Mouse (Mus musculus) midbrain, embryonic 15.5 days (tissue): Measurements from ENCODE around the gene Slc9a2. TPM values are rescaled to one million over a fixed set of nuclear protein-coding genes. Genes with fewer than 3 reads are reported as not detected.

Experiments
- ATAC-seq: fragments of 200-750 bp; cut with Nextera tagmentation; replicated peaks from 2 replicates; pipeline ENCODE4 v1.8.0; 2017; ENCODE audit warnings: moderate TSS enrichment
- H3K27ac ChIP-seq: fragments of 300-500 bp; sonication (generic); 2 replicates; pipeline ENCODE4 v1.5.1; 2015; ENCODE audit warnings: mild to moderate bottlenecking, inconsistent platforms
- H3K27me3 ChIP-seq: fragments of 300-500 bp; sonication (generic); replicated peaks from 2 replicates; pipeline ENCODE4 v1.6.1; 2015; ENCODE audit warnings: inconsistent platforms
- H3K36me3 ChIP-seq: fragments of 300-500 bp; sonication (generic); replicated peaks from 2 replicates; pipeline ENCODE4 v1.6.1; 2015; ENCODE audit warnings: inconsistent platforms
- H3K4me1 ChIP-seq: fragments of 300-500 bp; sonication (generic); 2 replicates; pipeline ENCODE4 v1.6.1; 2015; ENCODE audit warnings: inconsistent platforms
- H3K4me2 ChIP-seq: fragments of 300-500 bp; sonication (generic); 2 replicates; pipeline ENCODE4 v1.6.1; 2015; ENCODE audit warnings: inconsistent platforms, mild to moderate bottlenecking, moderate library complexity
- H3K4me3 ChIP-seq: fragments of 300-500 bp; sonication (generic); 2 replicates; pipeline ENCODE4 v1.5.1; 2015; ENCODE audit warnings: mild to moderate bottlenecking, inconsistent platforms
- H3K9ac ChIP-seq: fragments of 300-500 bp; sonication (generic); 2 replicates; pipeline ENCODE4 v1.6.1; 2015; ENCODE audit warnings: mild to moderate bottlenecking, inconsistent platforms
- H3K9me3 ChIP-seq: fragments of 300-500 bp; sonication (generic); 2 replicates; pipeline ENCODE4 v1.6.1; 2016; ENCODE audit warnings: inconsistent platforms
- WGBS: fragments of 180-500 bp; shearing (Covaris S2); methylation state at CpG from one replicate; pipeline ENCODE4 v1.1.7; 2015; ENCODE audit warnings: mixed read lengths; 5-methylcytosine and 5-hydroxymethylcytosine counted together
- polyA plus RNA-seq: library from polyadenylated mRNA; unstranded; fragments of >200 nt; fragmentation: Nextera tagmentation; extraction: Ambion mirVana; gene quantifications from 2 replicates; pipeline ENCODE4 v1.2.1, GENCODE M21; 2015

The Slc9a2 gene
- 0.45 and 0.46 TPM in 2 replicates for polyA plus RNA-seq

- H3K4me3 ChIP-seq = peak within 1 kb of the TSS; percentile 71
- H3K36me3 ChIP-seq = no peaks in the 10 kb centered on the region
- 0 out of 2 replicates have a peak, but pooled peaks have one; percentile 16 for ATAC-seq
- H3K27ac ChIP-seq = no peak within 1 kb of the TSS
- 4% methylated on average over 25 of the region's 25 CpGs for WGBS
- peaks cover 59% of the 10 kb centered on the region for H3K27me3 ChIP-seq
- no peaks in the 10 kb centered on the region for H3K9me3 ChIP-seq
- peaks cover 19% of the 10 kb centered on the region for H3K4me1 ChIP-seq
- H3K4me2 ChIP-seq = peak within 1 kb of the TSS; percentile 100
- peak within 1 kb of the TSS; percentile 42 for H3K9ac ChIP-seq
These were observed at the start of gene Slc9a2 for GRCm38 (mm10) chr1:40680067-40680867. Slc9a2 (plus strand) TSS chr1:40680574.

GRCm38 (mm10) chr1:40632407-40633062 lies 47.8 kb upstream of the Slc9a2 start:
- no peak overlapping the region for H3K27ac ChIP-seq
- ATAC-seq = no peak
- no peaks in the 10 kb centered on the region for H3K4me1 ChIP-seq
- H3K36me3 ChIP-seq = no peaks in the 10 kb centered on the region
- no peaks in the 10 kb centered on the region for H3K9me3 ChIP-seq
- 50% methylated on average over 2 of the region's 2 CpGs for WGBS
- H3K9ac ChIP-seq = no peak overlapping the region
- H3K4me2 ChIP-seq = no peak overlapping the region
- H3K4me3 ChIP-seq = no peak overlapping the region
- no peaks in the 10 kb centered on the region for H3K27me3 ChIP-seq

GRCm38 (mm10) chr1:40634608-40635007 lies 45.8 kb upstream of the Slc9a2 start:
- no peaks in the 10 kb centered on the region for H3K4me1 ChIP-seq
- H3K4me3 ChIP-seq = no peak overlapping the region
- no peak overlapping the region for H3K9ac ChIP-seq
- ATAC-seq = no peak
- H3K36me3 ChIP-seq = no peaks in the 10 kb centered on the region
- no peaks in the 10 kb centered on the region for H3K27me3 ChIP-seq
- H3K9me3 ChIP-seq = no peaks in the 10 kb centered on the region
- WGBS = 70% methylated on average over 4 of the region's 4 CpGs
- H3K27ac ChIP-seq = no peak overlapping the region
- no peak overlapping the region for H3K4me2 ChIP-seq

GRCm38 (mm10) chr1:40648234-40648633 lies 32.1 kb upstream of the Slc9a2 start:
- Histone ChIP-seq H3K36me3 (no peaks in the 10 kb centered on the region), H3K9me3 (no peaks in the 10 kb centered on the region), H3K27me3 (no peaks in the 10 kb centered on the region), H3K4me1 (no peaks in the 10 kb centered on the region), H3K4me3 (no peak overlapping the region), H3K4me2 (no peak overlapping the region), H3K27ac (no peak overlapping the region), H3K9ac (no peak overlapping the region)
- WGBS = 78% methylated on average over 2 of the region's 2 CpGs
- ATAC-seq = no peak

- Histone ChIP-seq H3K9me3 (no peaks in the 10 kb centered on the region), H3K4me3 (no peak overlapping the region), H3K4me2 (no peak overlapping the region), H3K9ac (no peak overlapping the region), H3K27me3 (no peaks in the 10 kb centered on the region), H3K4me1 (no peaks in the 10 kb centered on the region), H3K27ac (no peak overlapping the region), H3K36me3 (no peaks in the 10 kb centered on the region)
- WGBS = 73% methylated on average over 6 of the region's 6 CpGs
- no peak for ATAC-seq
These were observed 29.4 kb upstream of the Slc9a2 start for GRCm38 (mm10) chr1:40650803-40651497.

GRCm38 (mm10) chr1:40657035-40657434 lies 23.3 kb upstream of the Slc9a2 start:
- ATAC-seq = no peak
- Histone ChIP-seq H3K4me3 (no peak overlapping the region), H3K27ac (no peak overlapping the region), H3K4me1 (no peaks in the 10 kb centered on the region), H3K9ac (no peak overlapping the region), H3K36me3 (no peaks in the 10 kb centered on the region), H3K4me2 (no peak overlapping the region), H3K9me3 (no peaks in the 10 kb centered on the region), H3K27me3 (no peaks in the 10 kb centered on the region)
- WGBS = 89% methylated on average over 4 of the region's 4 CpGs

GRCm38 (mm10) chr1:40657978-40658496 lies 22.3 kb upstream of the Slc9a2 start:
- no peak overlapping the region for H3K9ac ChIP-seq
- no peak overlapping the region for H3K4me2 ChIP-seq
- no peak overlapping the region for H3K27ac ChIP-seq
- H3K9me3 ChIP-seq = no peaks in the 10 kb centered on the region
- no peak overlapping the region for H3K4me3 ChIP-seq
- no peaks in the 10 kb centered on the region for H3K27me3 ChIP-seq
- no peaks in the 10 kb centered on the region for H3K36me3 ChIP-seq
- no peaks in the 10 kb centered on the region for H3K4me1 ChIP-seq
- ATAC-seq = no peak
- 48% methylated on average over 8 of the region's 8 CpGs for WGBS

GRCm38 (mm10) chr1:40659017-40659416 lies 21.4 kb upstream of the Slc9a2 start:
- H3K4me3 ChIP-seq = no peak overlapping the region
- no peaks in the 10 kb centered on the region for H3K36me3 ChIP-seq
- H3K9ac ChIP-seq = no peak overlapping the region
- no peaks in the 10 kb centered on the region for H3K9me3 ChIP-seq
- 73% methylated on average over 12 of the region's 12 CpGs for WGBS
- no peak overlapping the region for H3K4me2 ChIP-seq
- no peak overlapping the region for H3K27ac ChIP-seq
- no peak for ATAC-seq
- H3K27me3 ChIP-seq = no peaks in the 10 kb centered on the region
- H3K4me1 ChIP-seq = no peaks in the 10 kb centered on the region

GRCm38 (mm10) chr1:40659496-40659895 lies 20.9 kb upstream of the Slc9a2 start:
- Histone ChIP-seq H3K27me3 (no peaks in the 10 kb centered on the region), H3K36me3 (no peaks in the 10 kb centered on the region), H3K4me2 (no peak overlapping the region), H3K4me3 (no peak overlapping the region), H3K4me1 (no peaks in the 10 kb centered on the region), H3K9ac (no peak overlapping the region), H3K27ac (no peak overlapping the region), H3K9me3 (no peaks in the 10 kb centered on the region)
- ATAC-seq = no peak
- 71% methylated on average over 9 of the region's 9 CpGs for WGBS

- H3K27me3 ChIP-seq = no peaks in the 10 kb centered on the region
- no peak overlapping the region for H3K4me3 ChIP-seq
- 85% methylated on average over 6 of the region's 6 CpGs for WGBS
- no peak overlapping the region for H3K4me2 ChIP-seq
- H3K36me3 ChIP-seq = no peaks in the 10 kb centered on the region
- H3K9me3 ChIP-seq = no peaks in the 10 kb centered on the region
- no peak overlapping the region for H3K9ac ChIP-seq
- ATAC-seq = no peak
- no peaks in the 10 kb centered on the region for H3K4me1 ChIP-seq
- no peak overlapping the region for H3K27ac ChIP-seq
These were observed 19.5 kb upstream of the Slc9a2 start for GRCm38 (mm10) chr1:40660838-40661237.

GRCm38 (mm10) chr1:40665401-40666370 lies 14.7 kb upstream of the Slc9a2 start:
- H3K4me2 ChIP-seq = no peak overlapping the region
- H3K27me3 ChIP-seq = no peaks in the 10 kb centered on the region
- no peak for ATAC-seq
- no peaks in the 10 kb centered on the region for H3K9me3 ChIP-seq
- no peak overlapping the region for H3K4me3 ChIP-seq
- H3K36me3 ChIP-seq = no peaks in the 10 kb centered on the region
- no peak overlapping the region for H3K9ac ChIP-seq
- no peak overlapping the region for H3K27ac ChIP-seq
- 41% methylated on average over 12 of the region's 12 CpGs for WGBS
- no peaks in the 10 kb centered on the region for H3K4me1 ChIP-seq
